Mouse (Mus musculus): ENCODE data around the gene Fhit.
"Not testable (repeated sequence)": the region's sequence is repeated elsewhere in the genome, so short reads cannot be mapped to it uniquely, and the experiment has no call there.

The Fhit gene

GRCm38 (mm10) chr14:10003847-10004246 lies 1158.0 kb downstream of the Fhit start:
- no peak for DNase-seq (ENCODE audit: low read depth, low spot score)

- DNase-seq (ENCODE audit: low read depth, low spot score): no peak
Measured at GRCm38 (mm10) chr14:9990677-9991076, 1171.2 kb downstream of the Fhit start.

GRCm38 (mm10) chr14:9976934-9977510 lies 1184.8 kb downstream of the Fhit start:
- DNase-seq (ENCODE audit: low read depth, low spot score): no peak

GRCm38 (mm10) chr14:9974402-9974801 lies 1187.4 kb downstream of the Fhit start:
- no peak for DNase-seq (ENCODE audit: low read depth, low spot score)

GRCm38 (mm10) chr14:9963853-9964252 lies 1198.0 kb downstream of the Fhit start:
- no peak for DNase-seq (ENCODE audit: low read depth, low spot score)

- DNase-seq (ENCODE audit: low read depth, low spot score): no peak
Measured at GRCm38 (mm10) chr14:9960396-9960795, 1201.4 kb downstream of the Fhit start.

- no peak for DNase-seq (ENCODE audit: low read depth, low spot score)
Measured at GRCm38 (mm10) chr14:9899494-9899893, 1262.3 kb downstream of the Fhit start.

- DNase-seq (ENCODE audit: low read depth, low spot score): no peak
Measured at GRCm38 (mm10) chr14:9896556-9896955, 1265.3 kb downstream of the Fhit start.

- no peak for DNase-seq (ENCODE audit: low read depth, low spot score)
Measured at GRCm38 (mm10) chr14:9852041-9852440, 1309.8 kb downstream of the Fhit start.

GRCm38 (mm10) chr14:9832290-9832689 lies 1329.5 kb downstream of the Fhit start:
- DNase-seq (ENCODE audit: low read depth, low spot score): no peak

GRCm38 (mm10) chr14:9828699-9829240 lies 1333.1 kb downstream of the Fhit start:
- DNase-seq (ENCODE audit: low read depth, low spot score): not testable (repeated sequence)

- no peak for DNase-seq (ENCODE audit: low read depth, low spot score)
Measured at GRCm38 (mm10) chr14:9815963-9816362, 1345.9 kb downstream of the Fhit start.

GRCm38 (mm10) chr14:9811847-9812321 lies 1350.0 kb downstream of the Fhit start:
- DNase-seq (ENCODE audit: low read depth, low spot score): no peak

GRCm38 (mm10) chr14:9811177-9811846 lies 1350.5 kb downstream of the Fhit start:
- DNase-seq (ENCODE audit: low read depth, low spot score): no peak

- DNase-seq (ENCODE audit: low read depth, low spot score): no peak
Measured at GRCm38 (mm10) chr14:9793403-9793802, 1368.4 kb downstream of the Fhit start.

GRCm38 (mm10) chr14:9788402-9788950 lies 1373.4 kb downstream of the Fhit start:
- no peak for DNase-seq (ENCODE audit: low read depth, low spot score)

GRCm38 (mm10) chr14:9787389-9787788 lies 1374.4 kb downstream of the Fhit start:
- DNase-seq (ENCODE audit: low read depth, low spot score): no peak

GRCm38 (mm10) chr14:9785861-9786260 lies 1376.0 kb downstream of the Fhit start:
- no peak for DNase-seq (ENCODE audit: low read depth, low spot score)

GRCm38 (mm10) chr14:9751341-9751740 lies 1410.5 kb downstream of the Fhit start:
- no peak for DNase-seq (ENCODE audit: low read depth, low spot score)

GRCm38 (mm10) chr14:9748709-9749108 lies 1413.1 kb downstream of the Fhit start:
- no peak for DNase-seq (ENCODE audit: low read depth, low spot score)

GRCm38 (mm10) chr14:9721917-9722472 lies 1439.8 kb downstream of the Fhit start:
- no peak for DNase-seq (ENCODE audit: low read depth, low spot score)

GRCm38 (mm10) chr14:9698621-9699020 lies 1463.2 kb downstream of the Fhit start:
- DNase-seq (ENCODE audit: low read depth, low spot score): no peak

Measured in retina, adult 2 months (tissue).